Mouse (Mus musculus): ENCODE measurements around the gene Ssh2. TPM values are rescaled to one million over a fixed set of nuclear protein-coding genes. Genes with fewer than 3 reads are reported as not detected.

The Ssh2 gene
- polyA plus RNA-seq, 2 experiments, result 7.7 to 10.0 TPM

DNA sequence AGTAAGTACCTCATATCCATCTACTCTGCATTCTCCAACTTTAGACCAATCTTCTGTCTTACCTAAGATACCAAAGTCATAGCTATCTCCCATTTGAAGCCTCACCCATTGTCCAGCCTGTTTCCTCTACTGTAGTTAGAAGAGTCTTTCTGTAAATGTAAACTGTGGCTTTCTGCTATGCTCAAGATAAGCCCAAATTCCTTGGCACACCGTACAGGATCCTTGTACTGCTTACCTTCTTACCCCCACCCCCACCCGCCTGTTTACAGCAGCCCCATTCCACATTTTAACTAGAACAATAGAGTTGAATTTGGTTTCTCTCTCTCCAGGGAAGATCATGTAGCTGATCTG lies 153.7 kb downstream of the Ssh2 start:
- H3K27me3 ChIP-seq (ENCODE audit: control insufficient read depth, insufficient read depth, low read length), result no peaks in the 10 kb centered on the region
- H3K4me1 ChIP-seq (ENCODE audit: control insufficient read depth, insufficient read depth, low read length), result peaks cover 6% of the 10 kb centered on the region; the same call in 1 of the 2 replicates
- WGBS, result 53% methylated on average over 2 of the region's 2 CpGs
- H3K4me3 ChIP-seq (replicated peaks; ENCODE audit: low read length), result no peak overlapping the region
- H3K4me2 ChIP-seq (replicated peaks; ENCODE audit: low read depth, low read length, severe bottlenecking), result no peak overlapping the region
- no peak for TF ChIP-seq POLR2A (IDR thresholded peaks at IDR 0.05; ENCODE audit: borderline replicate concordance, extremely low read depth, insufficient read depth, insufficient read length)
- ATAC-seq (ENCODE audit: low FRiP score, low read depth), result no peak
- no peaks in the 10 kb centered on the region for H3K36me3 ChIP-seq (ENCODE audit: control insufficient read depth, insufficient read depth, low read length)
- H3K27ac ChIP-seq (replicated peaks; ENCODE audit: low read depth, low read length), result no peak overlapping the region
- no peak overlapping the region for H3K9ac ChIP-seq (ENCODE audit: low read depth, low read length, severe bottlenecking)
- DNase-seq (ENCODE audit: low spot score), result no peak
- no peaks in the 10 kb centered on the region for H3K9me3 ChIP-seq (ENCODE audit: control insufficient read depth, low read length)

DNA sequence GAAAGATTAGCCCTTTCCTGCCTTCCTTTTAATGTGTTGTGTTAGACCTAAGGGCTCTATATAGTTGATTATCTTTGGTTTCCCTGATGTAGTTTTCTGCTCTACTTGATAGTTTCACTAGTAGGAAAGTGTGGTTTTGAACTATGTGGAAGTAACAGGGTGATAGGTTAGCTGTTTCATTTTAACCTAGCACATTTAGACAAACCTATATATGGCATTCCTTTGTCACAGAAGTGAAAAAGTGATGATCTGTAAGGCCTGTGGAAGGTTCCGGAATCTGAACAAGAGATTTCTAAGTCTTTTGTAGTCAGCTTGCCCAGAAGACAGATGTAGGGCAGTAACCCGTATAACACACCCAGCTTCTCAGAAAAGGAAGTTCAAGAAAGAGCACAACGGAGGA lies 155.0 kb downstream of the Ssh2 start:
- TF ChIP-seq POLR2A (IDR thresholded peaks at IDR 0.05; ENCODE audit: borderline replicate concordance, extremely low read depth, insufficient read depth, insufficient read length), result no peak
- Histone ChIP-seq H3K4me3 (replicated peaks; ENCODE audit: low read length) (no peak overlapping the region), H3K9me3 (ENCODE audit: control insufficient read depth, low read length) (no peaks in the 10 kb centered on the region), H3K27me3 (ENCODE audit: control insufficient read depth, insufficient read depth, low read length) (no peaks in the 10 kb centered on the region), H3K4me1 (ENCODE audit: control insufficient read depth, insufficient read depth, low read length) (peaks cover 6% of the 10 kb centered on the region; the same call in 1 of the 2 replicates), H3K4me2 (replicated peaks; ENCODE audit: low read depth, low read length, severe bottlenecking) (no peak overlapping the region), H3K27ac (replicated peaks; ENCODE audit: low read depth, low read length) (no peak overlapping the region), H3K9ac (ENCODE audit: low read depth, low read length, severe bottlenecking) (no peak overlapping the region), H3K36me3 (ENCODE audit: control insufficient read depth, insufficient read depth, low read length) (no peaks in the 10 kb centered on the region)
- no peak for DNase-seq (ENCODE audit: low spot score)
- ATAC-seq (ENCODE audit: low FRiP score, low read depth), result no peak
- 77% methylated on average over 3 of the region's 3 CpGs for WGBS

DNA sequence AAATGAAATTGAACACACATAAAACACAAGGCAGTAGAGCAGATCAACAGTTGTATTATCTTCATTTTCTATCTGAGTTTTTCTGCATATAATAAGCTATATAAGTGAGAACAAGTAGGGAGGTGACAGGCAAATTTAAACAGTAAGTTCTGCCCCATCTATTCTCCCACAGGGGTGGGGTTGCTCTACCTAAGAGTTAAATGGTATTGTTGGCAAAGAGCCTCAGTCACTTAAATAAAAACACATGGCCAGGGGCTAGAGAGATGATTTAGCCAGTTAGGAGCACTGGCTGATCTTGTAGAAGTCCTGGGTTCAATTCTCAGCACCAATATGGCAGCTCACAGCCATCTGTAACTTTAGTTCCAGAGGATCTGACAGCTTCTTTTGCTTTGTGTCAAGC lies 155.6 kb downstream of the Ssh2 start:
- H3K27ac ChIP-seq (replicated peaks; ENCODE audit: low read depth, low read length), result no peak overlapping the region
- H3K9me3 ChIP-seq (ENCODE audit: control insufficient read depth, low read length), result no peaks in the 10 kb centered on the region
- no peak overlapping the region for H3K9ac ChIP-seq (ENCODE audit: low read depth, low read length, severe bottlenecking)
- DNase-seq (ENCODE audit: low spot score) (peak; percentile 9), ATAC-seq (ENCODE audit: low FRiP score, low read depth) (no peak)
- H3K27me3 ChIP-seq (ENCODE audit: control insufficient read depth, insufficient read depth, low read length), result no peaks in the 10 kb centered on the region
- TF ChIP-seq POLR2A (IDR thresholded peaks at IDR 0.05; ENCODE audit: borderline replicate concordance, extremely low read depth, insufficient read depth, insufficient read length), result no peak
- H3K4me3 ChIP-seq (replicated peaks; ENCODE audit: low read length), result no peak overlapping the region
- H3K36me3 ChIP-seq (ENCODE audit: control insufficient read depth, insufficient read depth, low read length), result no peaks in the 10 kb centered on the region
- H3K4me2 ChIP-seq (replicated peaks; ENCODE audit: low read depth, low read length, severe bottlenecking), result no peak overlapping the region
- peaks cover 6% of the 10 kb centered on the region; the same call in 1 of the 2 replicates for H3K4me1 ChIP-seq (ENCODE audit: control insufficient read depth, insufficient read depth, low read length)

DNA sequence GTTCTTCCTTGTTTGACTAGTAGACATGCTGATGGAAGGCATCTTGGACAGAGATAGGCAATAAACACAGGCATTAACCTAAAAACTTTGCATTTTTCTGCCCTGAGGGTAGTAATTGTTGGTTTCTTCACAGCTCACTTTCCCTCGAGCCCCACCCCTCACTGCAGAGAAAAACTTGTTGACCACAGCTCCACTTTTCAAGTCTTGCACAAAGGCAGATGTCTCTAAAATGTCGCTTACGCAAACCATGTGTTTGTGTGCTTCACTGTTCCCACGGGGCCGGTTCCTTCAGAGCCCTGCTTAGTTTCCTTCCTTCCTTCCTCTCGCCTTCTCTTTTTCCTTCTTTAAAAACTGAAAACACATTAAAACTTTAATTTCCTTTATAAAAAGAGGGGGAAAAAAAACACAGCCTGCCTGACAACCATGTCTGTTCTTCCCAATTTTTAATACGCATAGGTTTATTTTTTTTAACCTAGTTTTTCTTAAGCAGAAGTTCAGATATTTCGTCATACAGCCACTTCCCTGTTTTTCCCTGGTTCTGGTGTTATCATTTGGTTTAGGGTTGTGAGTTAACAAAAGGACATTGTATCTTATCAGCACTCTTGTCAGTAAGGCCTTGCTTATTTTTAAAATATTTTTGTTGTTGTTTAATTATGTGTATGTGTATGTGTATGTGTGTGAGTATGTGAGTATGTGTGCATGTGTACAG lies 156.3 kb downstream of the Ssh2 start:
- H3K27ac ChIP-seq (replicated peaks; ENCODE audit: low read depth, low read length), result no peak overlapping the region
- H3K4me2 ChIP-seq (replicated peaks; ENCODE audit: low read depth, low read length, severe bottlenecking), result no peak overlapping the region
- no peak for TF ChIP-seq POLR2A (IDR thresholded peaks at IDR 0.05; ENCODE audit: borderline replicate concordance, extremely low read depth, insufficient read depth, insufficient read length)
- no peaks in the 10 kb centered on the region for H3K9me3 ChIP-seq (ENCODE audit: control insufficient read depth, low read length)
- H3K4me3 ChIP-seq (replicated peaks; ENCODE audit: low read length), result no peak overlapping the region
- ATAC-seq (ENCODE audit: low FRiP score, low read depth) (no peak), DNase-seq (ENCODE audit: low spot score) (peak; percentile 25)
- WGBS, result 23% methylated on average over 8 of the region's 8 CpGs
- peaks cover 6% of the 10 kb centered on the region; the same call in 1 of the 2 replicates for H3K4me1 ChIP-seq (ENCODE audit: control insufficient read depth, insufficient read depth, low read length)
- no peak overlapping the region for H3K9ac ChIP-seq (ENCODE audit: low read depth, low read length, severe bottlenecking)
- no peaks in the 10 kb centered on the region for H3K27me3 ChIP-seq (ENCODE audit: control insufficient read depth, insufficient read depth, low read length)
- H3K36me3 ChIP-seq (ENCODE audit: control insufficient read depth, insufficient read depth, low read length), result no peaks in the 10 kb centered on the region

DNA sequence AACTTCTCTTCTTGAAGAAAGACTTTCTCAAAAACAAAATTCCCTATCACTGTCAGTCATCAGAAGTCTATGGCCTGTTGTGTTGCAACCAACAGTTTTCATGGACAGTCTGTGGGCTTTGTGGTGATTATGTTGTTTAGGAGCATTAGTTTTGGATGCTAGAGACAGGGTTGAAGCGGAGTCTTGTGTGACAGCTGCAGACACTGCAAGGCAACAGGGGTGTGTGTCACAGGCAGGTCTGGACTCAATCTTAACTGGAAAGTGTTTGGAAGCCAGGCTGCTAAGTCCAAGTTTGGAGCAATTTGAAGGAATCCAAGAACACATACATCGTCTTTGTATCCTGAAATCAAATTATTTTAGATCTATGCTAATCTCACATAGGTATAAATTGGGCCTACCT lies 162.5 kb downstream of the Ssh2 start:
- no peak overlapping the region for H3K4me2 ChIP-seq (replicated peaks; ENCODE audit: low read depth, low read length, severe bottlenecking)
- H3K36me3 ChIP-seq (ENCODE audit: control insufficient read depth, insufficient read depth, low read length), result no peaks in the 10 kb centered on the region
- no peaks in the 10 kb centered on the region for H3K27me3 ChIP-seq (ENCODE audit: control insufficient read depth, insufficient read depth, low read length)
- no peaks in the 10 kb centered on the region for H3K4me1 ChIP-seq (ENCODE audit: control insufficient read depth, insufficient read depth, low read length)
- ATAC-seq (ENCODE audit: low FRiP score, low read depth) (no peak), DNase-seq (ENCODE audit: low spot score) (no peak)
- H3K27ac ChIP-seq (replicated peaks; ENCODE audit: low read depth, low read length), result no peak overlapping the region
- WGBS, result 96% methylated on average over 2 of the region's 2 CpGs
- H3K4me3 ChIP-seq (replicated peaks; ENCODE audit: low read length), result no peak overlapping the region
- no peak overlapping the region for H3K9ac ChIP-seq (ENCODE audit: low read depth, low read length, severe bottlenecking)
- no peaks in the 10 kb centered on the region for H3K9me3 ChIP-seq (ENCODE audit: control insufficient read depth, low read length)
- TF ChIP-seq POLR2A (IDR thresholded peaks at IDR 0.05; ENCODE audit: borderline replicate concordance, extremely low read depth, insufficient read depth, insufficient read length), result no peak
